Mouse (Mus musculus) activated CD4-positive, CD25-positive, alpha-beta regulatory T cell, adult 4 months (primary cell): ENCODE measurements at regions not wholly inside any gene's neighbourhood (a gene's known extent, or its start where the extent isn't known, plus 50 kb on each side); places are given as distances from the start of the nearest gene placed in this dataset.

ENCODE experiments used
- ATAC-seq: one replicate; pipeline ENCODE4 v1.8.0; 2017

DNA sequence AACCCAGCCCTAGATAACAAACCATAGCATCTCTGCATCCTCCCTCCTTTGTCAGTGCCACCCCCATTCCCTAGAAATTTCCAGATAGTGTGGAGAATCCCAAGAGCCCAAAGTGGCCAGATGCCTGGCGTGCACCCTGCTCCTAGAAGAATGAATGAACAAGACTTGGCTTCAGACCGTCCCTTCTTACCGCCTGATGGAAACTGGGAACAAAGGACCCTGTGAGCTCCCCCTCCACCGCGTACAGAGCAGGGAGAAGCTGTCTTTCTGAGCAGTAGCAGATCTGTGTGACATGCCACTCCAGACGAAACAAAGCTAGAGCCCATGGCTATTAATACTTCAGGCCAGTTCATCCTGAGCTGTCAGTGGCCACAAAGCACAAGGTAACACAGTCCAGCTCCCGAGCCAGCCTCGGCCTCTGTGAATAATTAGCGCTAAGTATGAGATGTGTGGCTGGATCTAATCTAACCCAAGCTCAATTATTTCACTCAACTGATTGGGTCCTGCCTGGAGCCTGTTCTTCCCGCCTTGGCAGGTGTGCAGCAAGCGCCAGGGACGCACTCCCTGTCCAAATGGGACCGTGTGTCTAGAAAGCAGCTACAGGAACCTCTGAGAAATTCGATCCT, 111.6 kb downstream of the Cxcl12 start:
- no peak for ATAC-seq

DNA sequence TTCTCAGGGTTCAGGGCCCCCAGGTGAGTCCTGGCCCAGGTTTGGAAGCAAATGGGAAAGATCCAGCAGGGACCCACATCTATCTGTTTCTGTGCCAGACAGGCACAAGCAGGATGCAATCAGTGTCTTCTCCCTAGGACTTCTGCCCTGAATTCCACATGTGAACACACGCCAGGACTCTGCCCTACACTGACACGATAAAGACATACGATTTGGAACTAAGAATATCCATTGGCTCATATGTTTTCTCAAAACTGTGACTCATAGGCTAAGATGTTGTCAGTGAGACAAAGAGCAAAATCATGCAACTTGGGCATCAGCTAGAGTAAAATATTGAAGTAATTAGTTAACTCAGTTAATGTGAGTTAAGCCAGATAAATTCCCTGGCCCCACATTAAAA, 112.6 kb downstream of the Cxcl12 start:
- no peak for ATAC-seq

DNA sequence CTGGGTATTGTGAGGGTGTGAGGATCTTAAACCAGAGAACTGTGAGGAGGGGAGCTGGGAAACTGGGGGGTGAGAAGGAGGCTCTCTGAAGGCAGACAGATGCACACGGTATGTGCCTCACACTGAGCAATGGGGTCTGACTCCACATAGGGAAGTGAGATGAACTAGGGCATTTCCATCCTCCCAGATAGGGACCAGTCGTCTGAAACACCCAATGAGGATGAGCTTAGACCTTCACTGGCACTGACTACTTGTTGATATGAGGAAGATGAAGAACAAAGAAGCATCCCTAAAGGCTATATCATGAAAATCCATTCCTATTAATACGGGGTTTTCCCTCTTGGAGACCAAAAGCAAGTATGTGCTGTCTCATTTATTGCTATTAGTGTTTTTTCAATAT, 115.3 kb downstream of the Cxcl12 start:
- no peak for ATAC-seq

DNA sequence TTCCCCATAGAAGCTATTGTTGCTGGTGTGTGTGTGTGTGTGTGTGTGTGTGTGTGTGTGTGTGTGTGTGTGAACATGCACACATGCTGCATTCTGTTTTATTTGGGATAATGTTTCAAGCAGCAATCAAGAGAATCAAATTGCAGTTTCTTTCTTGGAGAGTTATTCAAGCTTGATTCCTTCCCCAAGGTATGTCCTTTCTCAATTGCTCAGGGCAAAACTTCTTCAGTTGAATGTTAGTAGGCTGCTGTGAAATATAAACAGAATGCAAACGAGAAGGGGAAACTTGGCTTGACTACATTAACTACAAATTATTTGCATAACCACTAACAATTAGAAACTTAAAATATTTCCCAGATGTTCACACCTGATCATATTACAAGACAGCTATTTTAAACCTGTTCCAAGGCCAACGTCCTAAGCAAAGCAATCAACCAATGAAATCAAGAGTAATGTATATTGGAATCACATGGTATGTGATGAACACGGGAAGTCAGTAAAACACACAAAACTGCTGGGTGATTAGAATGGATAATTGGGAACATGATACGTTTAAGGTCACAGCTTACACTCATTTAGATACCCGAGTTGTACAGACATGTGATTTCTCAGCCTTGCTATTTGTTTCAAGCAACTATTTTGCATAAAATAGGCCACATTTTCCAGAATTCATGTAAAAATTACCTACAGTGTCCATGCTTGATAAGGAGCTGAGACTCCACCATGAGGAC, 116.2 kb downstream of the Cxcl12 start:
- ATAC-seq: no peak

DNA sequence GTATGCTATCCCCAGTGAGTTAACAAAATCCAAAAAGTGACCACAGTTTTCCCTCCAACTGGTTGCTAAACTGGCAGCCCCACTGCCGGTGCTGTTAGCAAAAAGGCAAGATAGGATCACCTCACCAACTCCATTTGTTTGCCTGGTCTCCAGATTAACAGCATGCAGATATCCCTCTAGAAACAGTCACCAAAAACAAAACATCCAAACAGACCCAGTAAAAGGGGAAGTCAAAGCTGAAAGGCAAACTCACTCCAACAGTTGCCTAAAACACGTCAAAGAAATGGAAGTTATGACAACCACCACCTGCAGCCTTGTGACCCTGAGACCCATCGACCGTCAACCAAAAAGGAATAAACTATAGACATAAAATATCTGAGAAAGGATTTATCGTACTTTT, 119.1 kb downstream of the Cxcl12 start:
- no peak for ATAC-seq

DNA sequence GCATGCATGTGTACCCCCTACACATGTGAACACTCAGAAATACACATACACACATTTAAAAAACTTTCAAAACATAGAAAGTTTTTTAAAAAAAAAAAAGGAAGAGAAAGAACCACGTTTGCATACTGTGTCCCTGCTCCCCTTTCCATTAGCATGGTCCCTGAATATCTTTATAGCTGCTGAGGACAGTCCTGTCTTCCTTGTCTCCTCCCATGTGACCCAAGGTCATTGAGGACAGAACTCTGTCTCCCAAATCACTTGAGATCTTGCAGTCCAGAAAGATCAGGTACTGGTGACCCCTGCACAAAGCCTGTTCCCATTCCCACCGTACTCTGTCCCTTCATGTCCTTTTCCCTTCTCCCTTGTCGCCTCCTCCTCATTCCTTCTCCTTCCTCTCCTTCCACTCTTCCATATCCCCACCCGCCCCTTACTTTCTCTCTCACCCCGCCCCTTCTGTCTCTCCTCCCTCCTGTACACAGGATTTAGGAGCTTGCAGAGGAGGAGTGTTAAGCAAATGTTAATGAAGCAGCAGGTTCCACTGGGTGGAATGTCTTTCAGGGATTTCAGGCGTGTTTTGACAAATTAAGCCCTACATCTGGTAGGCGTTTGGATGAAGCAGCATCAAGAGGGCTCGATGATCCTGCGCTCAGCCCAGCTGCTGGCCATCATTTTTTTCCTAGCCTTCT, 125.6 kb downstream of the Cxcl12 start:
- ATAC-seq: no peak

DNA sequence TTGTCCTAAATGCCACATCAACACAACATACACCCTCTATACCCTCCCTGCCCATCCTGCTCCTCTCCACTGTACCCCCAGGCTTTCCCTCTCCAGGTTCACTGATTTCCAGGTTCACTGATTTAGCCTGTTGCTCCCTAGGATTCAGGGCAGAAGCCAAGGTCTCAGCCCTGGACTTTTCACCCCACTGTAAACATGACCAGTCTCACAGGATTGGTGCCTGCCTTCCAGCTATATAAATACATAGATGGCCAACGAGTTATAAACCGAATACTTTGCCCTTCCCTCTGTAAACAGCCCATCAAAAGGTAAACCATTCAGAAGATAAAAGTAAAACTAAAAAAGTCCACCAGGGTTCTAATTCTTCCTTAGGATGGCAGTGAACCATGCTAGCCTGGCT, 129.6 kb downstream of the Cxcl12 start:
- ATAC-seq: no peak

DNA sequence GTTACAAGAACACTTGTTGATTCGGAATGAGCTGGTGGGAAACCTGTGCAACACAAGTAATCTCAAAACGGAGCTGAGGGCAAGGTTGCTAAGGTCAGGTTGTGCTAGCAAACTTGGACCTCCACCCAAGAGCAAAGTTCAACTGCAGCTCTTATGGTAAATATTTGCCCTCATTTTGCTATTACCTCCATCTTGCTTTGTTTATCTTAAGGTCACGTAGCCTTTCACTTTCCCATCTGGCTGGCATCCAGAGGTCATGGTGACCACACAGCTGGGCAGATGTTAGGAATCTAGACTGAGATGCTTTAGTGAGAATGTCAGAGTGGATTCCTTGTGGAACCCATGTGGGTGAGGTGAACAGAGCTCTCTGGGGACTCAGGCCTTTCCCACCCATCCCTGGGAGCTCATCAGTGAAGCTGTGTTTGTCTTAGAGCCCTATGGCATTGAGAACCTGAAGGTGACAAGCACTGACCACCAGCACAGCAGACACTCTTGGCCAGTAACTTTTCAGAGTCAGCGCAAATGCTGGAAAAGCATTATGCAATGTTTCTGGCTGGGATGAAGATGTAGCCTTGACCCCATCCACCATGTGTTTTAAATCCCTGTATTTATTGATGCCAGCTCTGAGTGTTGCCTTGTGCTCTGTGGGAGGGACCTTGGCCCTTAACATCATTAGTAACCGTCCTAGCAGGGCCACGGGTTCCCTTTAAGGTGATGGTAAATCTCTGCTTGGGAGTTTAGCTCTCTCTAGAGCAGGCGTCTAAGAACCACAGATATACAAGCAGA, 131.4 kb downstream of the Cxcl12 start:
- no peak for ATAC-seq

DNA sequence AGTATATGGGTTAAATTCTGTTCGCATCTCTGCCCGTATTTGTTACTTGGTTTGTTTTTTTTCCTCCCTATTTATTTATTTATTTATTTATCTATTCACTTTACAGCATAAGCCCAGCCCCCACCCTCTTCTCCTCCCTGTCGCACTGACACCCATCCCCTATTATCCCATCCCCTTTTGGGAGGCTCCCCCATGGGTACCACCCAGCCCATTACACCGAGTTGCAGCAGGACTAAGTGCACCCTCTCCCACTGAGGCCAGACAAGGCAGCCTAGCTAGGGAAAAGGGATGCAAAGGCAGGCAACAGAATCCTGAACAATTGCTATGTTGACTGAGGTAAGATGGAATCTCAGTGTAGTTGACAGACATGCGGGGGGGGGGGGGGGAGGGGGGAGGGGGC, 135.0 kb downstream of the Cxcl12 start:
- no peak for ATAC-seq

DNA sequence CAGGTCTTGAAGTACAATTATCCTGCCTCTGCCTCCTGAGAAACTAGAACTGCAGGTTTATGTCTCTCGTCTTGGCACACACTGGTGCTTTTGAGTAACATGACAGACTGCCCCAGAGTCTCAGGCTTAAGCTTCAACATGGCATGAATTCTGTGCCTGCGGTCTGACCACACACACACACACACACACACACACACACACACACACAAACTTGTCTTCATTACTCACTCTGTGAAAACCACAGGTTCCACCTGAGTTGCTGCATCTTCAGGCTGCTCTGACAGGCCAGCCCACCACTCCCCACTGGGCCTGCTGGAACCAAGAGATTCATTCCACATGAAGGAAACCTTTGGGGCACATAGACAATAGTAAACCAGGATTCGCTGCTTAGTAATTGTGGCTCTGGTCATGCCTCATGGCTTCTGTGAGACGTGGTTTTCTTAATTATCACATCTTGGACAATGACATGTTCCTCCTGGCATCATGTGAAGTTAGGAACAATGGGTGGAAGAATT, 137.5 kb downstream of the Cxcl12 start:
- no peak for ATAC-seq

DNA sequence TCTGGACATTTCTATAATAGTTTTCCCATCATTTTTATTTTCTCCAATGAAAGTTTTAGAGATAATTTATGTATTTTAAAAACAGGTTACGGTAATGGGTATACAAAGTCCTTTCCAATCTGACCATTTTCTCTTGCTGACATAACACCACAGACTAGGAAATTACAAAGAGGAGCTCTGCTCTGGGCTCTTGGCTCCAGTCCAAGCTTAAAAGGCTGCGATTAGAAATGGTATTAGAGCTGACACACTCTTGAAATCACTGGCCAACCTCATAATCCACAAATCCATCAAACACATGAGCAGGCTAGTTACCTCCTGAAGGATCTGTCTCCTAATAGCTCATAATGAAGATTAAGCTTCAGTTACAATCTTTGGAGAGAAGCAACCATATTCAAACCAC, 140.3 kb downstream of the Cxcl12 start:
- no peak for ATAC-seq

DNA sequence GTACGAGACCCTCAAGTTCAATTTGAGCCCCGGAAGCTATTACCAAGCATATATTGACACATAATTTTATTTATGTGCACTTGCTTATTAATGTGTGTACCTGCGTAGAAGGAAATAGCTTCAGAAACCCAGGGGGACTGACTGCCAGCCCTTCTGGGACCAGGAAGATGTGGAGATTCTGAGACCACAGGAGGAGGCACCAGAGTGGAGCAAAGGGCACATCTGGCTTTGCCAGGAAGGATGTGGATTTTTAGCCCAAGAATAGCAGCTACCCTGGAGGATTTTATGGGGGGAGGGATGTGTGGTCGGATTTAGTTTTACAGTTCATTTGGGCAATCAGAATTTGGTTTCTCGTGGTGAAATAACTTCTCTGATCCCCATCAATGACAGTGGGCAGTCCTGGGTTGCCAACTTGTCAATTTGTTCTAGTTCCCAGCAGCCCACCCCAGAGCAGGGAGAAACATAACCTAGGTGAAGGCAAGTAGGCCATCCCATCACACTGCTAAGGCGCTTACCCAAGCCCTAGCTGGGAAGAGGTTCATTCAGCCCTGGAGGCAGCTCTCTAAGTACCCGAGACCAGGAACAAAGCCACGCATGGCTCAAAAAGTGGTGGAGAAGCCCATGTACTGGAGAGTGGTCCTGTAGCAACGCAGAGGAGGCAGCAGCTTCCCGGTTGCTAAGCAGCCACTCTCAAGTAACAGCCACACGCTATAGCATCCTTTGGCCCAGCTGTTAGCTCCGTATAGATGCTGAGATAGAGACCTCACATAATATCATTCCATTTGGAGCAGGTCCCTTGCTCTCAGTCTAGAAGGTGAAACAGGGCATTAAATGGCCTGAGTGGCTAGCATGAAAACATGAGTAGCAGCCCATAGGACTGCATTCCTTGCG, 144.8 kb downstream of the Cxcl12 start:
- ATAC-seq: no peak

DNA sequence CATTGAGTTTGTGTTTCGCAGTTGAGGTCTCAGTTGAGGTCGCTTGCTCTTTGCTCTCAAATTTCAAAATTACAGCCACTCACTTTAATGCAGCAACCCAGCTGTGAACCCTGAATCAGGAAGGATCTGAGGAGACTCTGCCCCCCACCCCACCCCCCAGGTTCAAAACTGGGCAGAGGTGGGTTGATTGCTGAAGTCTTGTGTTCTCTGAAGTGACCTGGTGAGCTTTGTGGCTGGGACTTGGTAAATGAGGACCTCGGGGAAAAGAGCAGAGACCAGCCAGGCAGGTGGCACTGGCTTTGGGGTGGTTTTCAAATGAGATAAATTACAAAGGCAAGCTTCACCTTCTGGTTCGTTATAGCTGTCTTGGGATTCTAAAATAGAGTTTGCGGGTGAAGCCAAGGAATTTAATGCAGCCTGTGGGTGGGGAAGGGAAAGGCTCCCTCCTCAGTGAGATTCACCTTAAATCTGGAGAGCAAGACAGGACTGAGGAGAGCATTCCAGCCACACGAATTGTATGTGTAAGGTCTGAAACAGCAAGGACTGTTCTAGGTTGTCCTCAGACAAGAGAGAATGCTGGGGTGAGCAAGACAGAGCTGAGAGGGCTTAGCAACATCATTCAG, 145.7 kb downstream of the Cxcl12 start:
- ATAC-seq: no peak

DNA sequence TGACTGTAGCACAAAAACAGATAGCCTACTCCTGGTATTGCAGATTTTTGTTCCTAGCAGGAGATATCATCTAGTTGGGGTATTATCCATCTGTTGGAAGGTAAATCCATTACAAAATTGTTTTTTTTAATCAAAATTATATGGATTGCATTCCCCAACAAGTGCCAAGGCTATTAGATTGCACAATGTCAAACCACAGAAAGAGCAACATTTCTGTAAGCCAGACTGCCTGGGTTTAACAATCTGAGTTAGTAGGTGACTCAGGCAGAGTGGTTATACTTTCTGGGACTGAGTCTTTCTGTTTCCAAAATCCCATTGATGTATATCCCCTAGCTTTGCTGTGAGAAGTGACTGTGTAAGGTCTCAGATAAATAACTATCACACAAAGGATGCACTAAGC, 155.0 kb downstream of the Cxcl12 start:
- ATAC-seq: no peak

DNA sequence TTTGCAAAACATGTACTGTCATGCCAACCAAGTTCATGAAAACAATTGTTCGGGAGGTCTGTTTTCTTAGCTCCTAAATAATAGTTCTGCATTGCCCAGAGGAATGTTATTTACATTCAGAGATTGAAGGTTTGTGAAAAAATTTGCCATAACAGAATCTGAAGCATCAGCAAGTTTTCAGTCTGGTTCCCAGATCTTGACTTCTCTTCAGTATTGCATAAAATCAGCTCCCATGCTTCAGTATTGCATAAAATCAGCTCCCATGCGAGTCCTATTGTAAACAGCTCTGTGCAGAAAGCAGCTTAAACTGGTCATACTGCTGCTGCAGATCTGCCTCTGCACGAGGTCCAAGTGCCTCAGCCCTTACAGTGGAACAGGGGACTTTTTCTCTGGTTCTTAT, 155.5 kb downstream of the Cxcl12 start:
- no peak for ATAC-seq

DNA sequence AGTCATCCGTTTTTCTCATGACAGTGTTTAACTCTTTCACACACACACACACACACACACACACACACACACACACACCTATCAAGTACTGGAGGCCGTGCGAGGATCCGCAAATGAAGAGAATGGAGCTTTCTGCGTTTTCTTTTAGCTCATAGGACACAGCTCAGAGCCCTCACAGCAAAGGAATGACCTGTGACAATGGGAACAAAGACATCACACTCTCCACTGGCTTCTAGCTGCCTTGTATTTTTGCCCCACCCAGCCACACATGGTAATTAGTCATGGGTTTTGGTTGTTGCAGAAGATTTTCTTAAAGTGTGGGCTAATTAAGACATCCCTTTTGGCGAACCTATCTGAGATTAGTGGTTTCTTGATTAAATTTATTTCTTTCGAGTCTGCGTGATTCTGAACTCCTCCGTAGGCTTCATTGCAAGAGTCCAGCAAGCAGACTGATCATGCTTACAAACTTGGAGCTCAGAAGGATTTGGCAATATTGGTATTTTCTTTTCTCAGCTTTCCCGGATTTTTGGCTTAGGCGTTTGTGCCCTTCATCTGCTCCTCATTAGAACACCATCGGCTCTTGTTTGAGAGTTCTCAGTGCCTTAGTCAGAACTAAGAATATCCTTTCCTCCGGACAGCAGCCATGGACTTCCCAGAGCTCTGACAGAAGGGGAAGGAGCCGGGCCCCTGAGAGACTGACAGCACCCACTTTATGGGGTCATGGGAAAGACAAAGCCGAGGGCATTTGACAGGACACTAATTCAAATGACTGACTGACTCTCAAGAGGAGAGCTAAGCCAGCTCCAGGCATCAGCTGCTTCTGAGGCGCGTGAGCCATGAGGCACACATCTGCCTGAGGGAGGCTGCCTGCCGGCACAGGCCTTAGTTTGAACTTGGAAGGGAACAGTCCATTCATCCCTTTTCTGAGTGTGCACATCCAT, 158.8 kb downstream of the Cxcl12 start:
- no peak for ATAC-seq

DNA sequence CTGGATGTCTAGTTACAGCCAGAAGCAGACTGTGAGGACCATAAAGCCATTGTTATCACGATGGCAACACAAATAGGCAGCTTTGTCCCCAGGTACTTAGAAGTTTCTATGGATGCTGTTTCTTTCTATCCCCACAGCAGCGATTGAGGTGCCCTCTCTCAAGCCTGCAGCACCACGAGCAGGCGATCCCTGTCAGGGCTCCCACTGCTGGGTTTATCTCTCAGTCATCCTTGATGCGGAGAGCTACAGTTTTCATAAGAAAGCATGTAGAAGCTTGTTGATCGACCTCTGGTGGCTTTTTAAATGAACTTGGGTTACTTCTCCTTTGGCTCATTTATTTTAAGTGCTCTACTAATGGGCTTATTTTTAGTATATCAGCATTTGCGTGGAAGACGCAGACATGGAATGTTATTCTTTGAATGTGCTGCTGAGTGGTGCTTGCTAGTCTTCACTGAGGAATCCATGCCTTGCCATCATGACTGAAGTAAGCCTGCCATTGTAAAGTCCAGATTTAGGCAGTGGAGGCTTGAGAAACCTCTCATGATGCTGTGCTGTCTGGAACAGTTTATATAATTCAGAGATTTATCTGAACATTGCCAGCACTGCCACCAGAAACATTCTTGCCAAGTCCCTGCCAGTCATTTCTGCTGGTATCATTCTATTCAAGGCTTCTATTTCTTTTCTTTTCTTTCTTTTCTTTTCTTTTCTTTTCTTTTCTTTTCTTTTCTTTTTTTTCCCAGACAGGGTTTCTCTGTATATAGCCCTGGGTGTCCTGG, 161.0 kb downstream of the Cxcl12 start:
- ATAC-seq: no peak

DNA sequence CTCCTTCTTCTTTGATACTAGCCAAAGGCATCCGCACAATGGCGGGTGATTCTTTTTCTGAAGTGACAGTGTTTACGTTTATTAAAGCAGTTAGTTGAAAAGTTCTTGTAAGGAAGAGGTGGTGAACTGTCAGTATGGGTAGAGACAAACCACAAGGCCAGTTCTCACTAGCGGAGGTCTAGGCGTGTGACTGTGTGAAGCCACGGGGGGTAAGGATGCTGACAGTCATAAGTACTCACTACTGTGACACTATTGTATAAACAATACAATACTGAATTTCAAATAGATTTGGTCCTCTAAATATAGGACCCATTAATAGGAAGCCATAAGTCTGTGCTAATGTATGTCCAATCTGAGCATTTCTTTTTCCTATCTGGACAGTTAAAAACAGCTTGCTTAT, 161.9 kb downstream of the Cxcl12 start:
- ATAC-seq: no peak

DNA sequence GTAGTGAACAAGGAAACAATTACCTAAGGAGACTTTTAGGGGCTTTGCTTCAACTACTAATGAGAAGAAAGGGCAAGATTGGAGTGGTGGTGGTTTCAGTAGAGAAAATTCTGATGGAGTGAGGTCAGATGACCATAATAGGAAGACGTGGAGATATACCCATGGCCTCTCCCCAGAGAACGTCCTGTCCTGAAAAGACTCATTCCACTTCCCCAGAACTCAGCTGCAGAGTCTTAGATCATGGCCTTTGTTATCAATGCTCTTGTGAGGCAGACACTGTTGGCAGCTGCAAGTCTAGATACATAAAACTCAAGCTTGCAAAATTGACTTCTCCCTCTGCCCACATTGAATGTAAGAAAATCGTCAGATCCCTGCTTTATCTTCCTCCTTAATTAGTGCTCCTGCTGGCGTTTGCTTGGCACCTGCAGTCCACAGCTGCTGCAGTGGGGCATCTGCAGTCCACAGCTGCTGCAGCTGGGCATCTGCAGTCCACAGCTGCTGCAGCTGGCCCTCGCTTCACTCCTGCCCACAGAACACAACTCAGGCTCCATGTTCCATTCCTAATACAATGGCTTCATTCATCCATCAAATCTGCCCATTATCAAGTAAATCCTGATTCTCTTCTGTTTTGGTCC, 162.5 kb downstream of the Cxcl12 start:
- ATAC-seq: no peak
